Mouse (Mus musculus) testis, adult 2 months (tissue): Measurements from ENCODE around the gene Zap70.

ENCODE experiments used
- CTCF ChIP-seq: fragments of 200-500 bp; IDR thresholded peaks from 2 replicates; pipeline ENCODE4 v1.5.1; 2012; ENCODE audit warnings: low read depth, mild to moderate bottlenecking, inconsistent platforms, low read length, moderate library complexity; ENCODE audit not compliant: control insufficient read depth, insufficient read depth, insufficient replicate concordance
- POLR2A ChIP-seq: fragments of 200-500 bp; IDR thresholded peaks from 2 replicates; pipeline ENCODE4 v1.6.1; 2012; ENCODE audit warnings: low read depth, mild to moderate bottlenecking, inconsistent platforms, low read length, moderate library complexity; ENCODE audit not compliant: control insufficient read depth

DNA sequence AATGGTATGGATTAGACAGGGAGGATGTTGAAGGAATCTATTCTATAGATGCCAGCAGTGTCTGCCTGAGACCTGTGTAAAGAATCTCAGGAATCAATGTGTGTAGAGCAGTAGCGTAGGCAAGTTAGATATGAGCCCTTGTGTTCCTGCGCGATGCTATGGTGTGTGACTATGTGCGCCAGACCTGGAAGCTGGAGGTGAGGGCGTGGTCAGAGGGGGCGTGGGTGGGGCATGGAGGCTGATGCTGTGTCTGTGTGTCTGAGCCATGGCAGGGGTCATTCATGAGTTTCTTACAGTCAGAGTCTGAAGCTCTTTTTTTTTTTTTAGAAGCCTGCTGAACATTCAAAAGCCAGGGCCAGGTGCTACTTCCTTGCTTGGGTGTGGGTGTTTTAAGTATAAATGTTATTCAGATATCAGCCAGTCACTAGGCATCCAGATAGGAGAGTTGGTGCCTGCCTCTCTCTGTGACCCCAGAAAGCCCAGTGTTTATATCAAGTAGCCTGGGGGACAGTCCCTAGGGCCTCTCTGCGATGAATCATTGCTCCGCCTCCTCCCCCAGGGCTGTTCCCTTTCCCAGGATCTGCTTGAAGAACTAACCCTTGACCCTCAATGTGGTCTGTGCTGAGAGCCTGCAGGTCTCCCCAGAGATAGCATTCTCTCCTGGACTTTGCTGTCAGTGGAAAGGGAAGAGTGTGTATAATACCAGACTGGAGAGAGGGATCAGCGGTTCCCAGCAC, 10.8 kb downstream of the Zap70 start:
- TF ChIP-seq CTCF (no peak), POLR2A (no peak)
